Mouse (Mus musculus) cerebellum, adult 9-11 months (tissue): ENCODE measurements around the gene Rgl1.

ENCODE experiments used
- DNase-seq: peaks from one replicate; pipeline ENCODE4 v3.0.0; 2022

Rgl1 gene

GRCm38 (mm10) chr1:152578944-152579343 lies 187.2 kb downstream of the Rgl1 start:
- DNase-seq = no peak

GRCm38 (mm10) chr1:152578108-152578721 lies 187.9 kb downstream of the Rgl1 start:
- peak; percentile 12 for DNase-seq

GRCm38 (mm10) chr1:152576614-152577144 lies 189.5 kb downstream of the Rgl1 start:
- peak; percentile 42 for DNase-seq

- no peak for DNase-seq
Measured at GRCm38 (mm10) chr1:152575096-152575495, 191.1 kb downstream of the Rgl1 start.

GRCm38 (mm10) chr1:152573470-152574059 lies 192.6 kb downstream of the Rgl1 start:
- no peak for DNase-seq

- no peak for DNase-seq
Measured at GRCm38 (mm10) chr1:152572755-152573469, 193.2 kb downstream of the Rgl1 start.

GRCm38 (mm10) chr1:152571340-152571739 lies 194.8 kb downstream of the Rgl1 start:
- DNase-seq = no peak

- DNase-seq = no peak
Measured at GRCm38 (mm10) chr1:152570681-152571080, 195.5 kb downstream of the Rgl1 start.

- DNase-seq = no peak
Measured at GRCm38 (mm10) chr1:152563282-152563681, 202.9 kb downstream of the Rgl1 start.

- DNase-seq = no peak
Measured at GRCm38 (mm10) chr1:152562877-152563276, 203.3 kb downstream of the Rgl1 start.

GRCm38 (mm10) chr1:152560477-152560876 lies 205.7 kb downstream of the Rgl1 start:
- peak; percentile 39 for DNase-seq

GRCm38 (mm10) chr1:152556576-152557281 lies 209.4 kb downstream of the Rgl1 start:
- no peak for DNase-seq

- DNase-seq = peak; percentile 8
Measured at GRCm38 (mm10) chr1:152555944-152556573, 210.1 kb downstream of the Rgl1 start.

GRCm38 (mm10) chr1:152553912-152554547 lies 212.1 kb downstream of the Rgl1 start:
- DNase-seq = no peak

- DNase-seq = no peak
Measured at GRCm38 (mm10) chr1:152550973-152551372, 215.2 kb downstream of the Rgl1 start.

- DNase-seq = no peak
Measured at GRCm38 (mm10) chr1:152550544-152550943, 215.6 kb downstream of the Rgl1 start.

GRCm38 (mm10) chr1:152549061-152549738 lies 217.0 kb downstream of the Rgl1 start:
- no peak for DNase-seq

GRCm38 (mm10) chr1:152543449-152544159 lies 222.5 kb downstream of the Rgl1 start:
- no peak for DNase-seq

GRCm38 (mm10) chr1:152542747-152543378 lies 223.3 kb downstream of the Rgl1 start:
- no peak for DNase-seq

- no peak for DNase-seq
Measured at GRCm38 (mm10) chr1:152540304-152540887, 225.8 kb downstream of the Rgl1 start.
